Mouse (Mus musculus): ENCODE data around the gene Rnf144b. TPM values are rescaled to one million over a fixed set of nuclear protein-coding genes. Genes with fewer than 3 reads are reported as not detected.

The Rnf144b gene
- polyA plus RNA-seq, 1 experiment from 2014 or later = 1.2 TPM

- H3K4me2 ChIP-seq = no peak overlapping the region
- WGBS = 11% methylated on average over 13 of the region's 13 CpGs
- no peak overlapping the region for H3K4me3 ChIP-seq (replicated peaks)
- H3K9ac ChIP-seq (replicated peaks) = no peak overlapping the region
- H3K4me1 ChIP-seq = peaks cover 22% of the 10 kb centered on the region
- ATAC-seq (ENCODE audit: low FRiP score) = no peak
- no peaks in the 10 kb centered on the region for H3K9me3 ChIP-seq (replicated peaks)
- no peaks in the 10 kb centered on the region for H3K27me3 ChIP-seq (replicated peaks)
- no peak overlapping the region for H3K27ac ChIP-seq (replicated peaks)
- no peaks in the 10 kb centered on the region for H3K36me3 ChIP-seq
Observed at GRCm38 (mm10) chr13:47277000-47277823, 154.8 kb downstream of the Rnf144b start.

GRCm38 (mm10) chr13:47277824-47278290 lies 155.4 kb downstream of the Rnf144b start:
- H3K27me3 ChIP-seq (replicated peaks) = no peaks in the 10 kb centered on the region
- H3K36me3 ChIP-seq = no peaks in the 10 kb centered on the region
- WGBS = 2% methylated on average over 5 of the region's 5 CpGs
- no peaks in the 10 kb centered on the region for H3K9me3 ChIP-seq (replicated peaks)
- no peak for ATAC-seq (ENCODE audit: low FRiP score)
- H3K9ac ChIP-seq (replicated peaks) = no peak overlapping the region
- H3K4me3 ChIP-seq (replicated peaks) = no peak overlapping the region
- no peak overlapping the region for H3K4me2 ChIP-seq
- H3K4me1 ChIP-seq = peaks cover 22% of the 10 kb centered on the region
- H3K27ac ChIP-seq (replicated peaks) = no peak overlapping the region

GRCm38 (mm10) chr13:47282221-47282620 lies 159.8 kb downstream of the Rnf144b start:
- ATAC-seq (ENCODE audit: low FRiP score) = no peak
- H3K27me3 ChIP-seq (replicated peaks) = no peaks in the 10 kb centered on the region
- no peak overlapping the region for H3K9ac ChIP-seq (replicated peaks)
- no peak overlapping the region for H3K4me2 ChIP-seq
- H3K9me3 ChIP-seq (replicated peaks) = no peaks in the 10 kb centered on the region
- H3K36me3 ChIP-seq = no peaks in the 10 kb centered on the region
- peaks cover 12% of the 10 kb centered on the region for H3K4me1 ChIP-seq
- no peak overlapping the region for H3K27ac ChIP-seq (replicated peaks)
- 79% methylated on average over 3 of the region's 3 CpGs for WGBS
- no peak overlapping the region for H3K4me3 ChIP-seq (replicated peaks)

DNA sequence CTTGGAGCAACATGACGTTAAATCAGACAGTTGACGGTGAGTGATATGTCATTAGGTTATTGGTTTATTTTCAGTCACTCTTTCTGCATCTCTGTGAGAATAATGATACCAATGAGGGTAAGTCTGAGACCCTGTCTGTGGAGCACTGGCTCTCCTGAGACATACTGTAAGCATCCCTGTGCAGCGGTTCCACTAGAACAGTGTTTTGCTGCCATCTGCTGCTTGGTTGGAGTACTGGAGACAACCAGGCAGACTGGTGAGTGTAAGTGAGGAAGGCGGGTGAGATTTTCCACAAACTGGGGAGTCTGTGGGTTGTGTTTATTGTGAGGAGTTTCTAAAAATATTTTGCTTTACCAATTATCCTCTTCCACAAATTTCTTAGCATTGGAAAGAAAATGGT lies 166.0 kb downstream of the Rnf144b start:
- H3K27ac ChIP-seq (replicated peaks) = no peak overlapping the region
- H3K4me3 ChIP-seq (replicated peaks) = no peak overlapping the region
- no peaks in the 10 kb centered on the region for H3K9me3 ChIP-seq (replicated peaks)
- H3K4me1 ChIP-seq = no peaks in the 10 kb centered on the region
- 37% methylated on average over 4 of the region's 4 CpGs for WGBS
- no peaks in the 10 kb centered on the region for H3K27me3 ChIP-seq (replicated peaks)
- H3K36me3 ChIP-seq = no peaks in the 10 kb centered on the region
- no peak overlapping the region for H3K9ac ChIP-seq (replicated peaks)
- H3K4me2 ChIP-seq = no peak overlapping the region
- ATAC-seq (ENCODE audit: low FRiP score) = peak; percentile 89

DNA sequence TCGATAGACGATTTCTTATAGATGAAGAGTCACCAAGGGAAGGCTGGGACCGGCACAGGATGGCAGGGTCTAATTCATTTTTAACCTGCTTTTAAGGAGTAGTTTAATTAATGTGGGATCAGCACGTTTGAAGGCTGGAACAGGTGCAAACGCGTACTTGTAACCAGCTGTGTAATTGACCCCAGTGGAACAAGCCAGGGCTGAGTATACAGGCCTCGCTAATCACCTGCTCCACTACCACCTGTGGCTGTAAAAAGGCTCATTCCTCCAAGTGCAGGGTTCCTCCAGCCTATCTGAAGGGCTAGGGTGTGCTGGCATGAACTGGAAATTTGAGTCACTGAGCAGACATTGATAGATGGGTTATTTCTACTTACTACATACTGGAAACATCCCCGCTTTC lies 174.0 kb downstream of the Rnf144b start:
- H3K27me3 ChIP-seq (replicated peaks) = no peaks in the 10 kb centered on the region
- no peak overlapping the region for H3K27ac ChIP-seq (replicated peaks)
- H3K4me1 ChIP-seq = peaks cover 5% of the 10 kb centered on the region; the same call in 1 of the 2 replicates
- H3K36me3 ChIP-seq = no peaks in the 10 kb centered on the region
- no peak overlapping the region for H3K4me2 ChIP-seq
- WGBS = 58% methylated on average over 8 of the region's 8 CpGs
- no peak overlapping the region for H3K9ac ChIP-seq (replicated peaks)
- no peak for ATAC-seq (ENCODE audit: low FRiP score)
- no peaks in the 10 kb centered on the region for H3K9me3 ChIP-seq (replicated peaks)
- no peak overlapping the region for H3K4me3 ChIP-seq (replicated peaks)

Other genes with a start within 250 kb of the Rnf144b start
- 10.2 and 10.4 TPM in 2 replicates for gene Kif13a, start 192.8 kb upstream of the Rnf144b start, polyA plus RNA-seq (2015; fragmentation: Nextera tagmentation; extraction: Ambion mirVana)
- 13.3 and 16.7 TPM in 2 replicates for gene Nhlrc1, start 107.8 kb upstream of the Rnf144b start, polyA plus RNA-seq (2015; fragmentation: Nextera tagmentation; extraction: Ambion mirVana)
- gene Kdm1b, start 79.2 kb upstream of the Rnf144b start, polyA plus RNA-seq (2015; fragmentation: Nextera tagmentation; extraction: Ambion mirVana) = 13.6 and 15.4 TPM in 2 replicates
- 17.3 and 17.8 TPM in 2 replicates for gene Tpmt, start 77.9 kb upstream of the Rnf144b start, polyA plus RNA-seq (2015; fragmentation: Nextera tagmentation; extraction: Ambion mirVana)
- 107 and 142 TPM in 2 replicates for gene Dek, start 16.5 kb upstream of the Rnf144b start, polyA plus RNA-seq (2015; fragmentation: Nextera tagmentation; extraction: Ambion mirVana)

Data from neural tube, embryonic 15.5 days (tissue).